Mouse (Mus musculus) liver, embryonic 12.5 days (tissue): ENCODE measurements around the gene Med17. TPM values are rescaled to one million over a fixed set of nuclear protein-coding genes. Genes with fewer than 3 reads are reported as not detected.

Experiments used
- ATAC-seq: fragments of 200-750 bp; cut with Nextera tagmentation; 2 replicates; pipeline ENCODE4 v1.8.0; 2017; ENCODE audit warnings: moderate number of reproducible peaks, mild to moderate bottlenecking, moderate library complexity
- H3K27ac ChIP-seq: fragments of 300-500 bp; sonication (generic); 2 replicates; pipeline ENCODE4 v1.5.1; 2016; ENCODE audit warnings: mild to moderate bottlenecking
- H3K27me3 ChIP-seq: fragments of 300-500 bp; sonication (generic); replicated peaks from 2 replicates; pipeline ENCODE4 v1.6.1; 2016; ENCODE audit warnings: mild to moderate bottlenecking, moderate library complexity
- H3K36me3 ChIP-seq: fragments of 300-500 bp; sonication (generic); 2 replicates; pipeline ENCODE4 v1.6.1; 2016; ENCODE audit warnings: mild to moderate bottlenecking, moderate library complexity
- H3K4me1 ChIP-seq: fragments of 300-500 bp; sonication (generic); 2 replicates; pipeline ENCODE4 v1.6.1; 2016
- H3K4me2 ChIP-seq: fragments of 300-500 bp; sonication (generic); 2 replicates; pipeline ENCODE4 v1.6.1; 2016; ENCODE audit warnings: mild to moderate bottlenecking, moderate library complexity
- H3K4me3 ChIP-seq: fragments of 300-500 bp; sonication (generic); 2 replicates; pipeline ENCODE4 v1.5.1; 2016; ENCODE audit warnings: mild to moderate bottlenecking, moderate library complexity
- H3K9ac ChIP-seq: fragments of 300-500 bp; sonication (generic); 2 replicates; pipeline ENCODE4 v1.6.1; 2016; ENCODE audit warnings: mild to moderate bottlenecking, moderate library complexity
- H3K9me3 ChIP-seq: fragments of 300-500 bp; sonication (generic); replicated peaks from 2 replicates; pipeline ENCODE4 v1.6.1; 2016; ENCODE audit warnings: mild to moderate bottlenecking, moderate library complexity
- WGBS: fragments of 180-500 bp; shearing (Covaris S2); methylation state at CpG from one replicate; pipeline ENCODE4 v1.1.7; 2016; ENCODE audit not compliant: insufficient replicate concordance; 5-methylcytosine and 5-hydroxymethylcytosine counted together
- microRNA-seq: library from miRNA; unstranded; fragments of <30 nt; microRNA quantifications from one replicate; pipeline ENCODE4, GENCODE M21; 2017
- polyA plus RNA-seq: library from polyadenylated mRNA; unstranded; fragments of >200 nt; fragmentation: Nextera tagmentation; extraction: Ambion mirVana; gene quantifications from 2 replicates; pipeline ENCODE4 v1.2.1, GENCODE M21; 2016

Gene Med17
- polyA plus RNA-seq, 1 experiment from 2014 or later = 29.2 TPM

GRCm38 (mm10) chr9:15213695-15214094 lies 66.0 kb downstream of the Med17 start:
- no peak overlapping the region for H3K9ac ChIP-seq
- H3K9me3 ChIP-seq = no peaks in the 10 kb centered on the region
- H3K36me3 ChIP-seq = no peaks in the 10 kb centered on the region
- no peak overlapping the region for H3K27ac ChIP-seq
- no peak overlapping the region for H3K4me2 ChIP-seq
- H3K27me3 ChIP-seq = no peaks in the 10 kb centered on the region
- no peaks in the 10 kb centered on the region for H3K4me1 ChIP-seq
- H3K4me3 ChIP-seq = no peak overlapping the region
- no peak for ATAC-seq
- WGBS = 42% methylated on average over 1 of the region's 1 CpGs

GRCm38 (mm10) chr9:15211876-15212275 lies 67.9 kb downstream of the Med17 start:
- no peaks in the 10 kb centered on the region for H3K36me3 ChIP-seq
- no peak overlapping the region for H3K4me2 ChIP-seq
- 63% methylated on average over 3 of the region's 3 CpGs for WGBS
- no peaks in the 10 kb centered on the region for H3K4me1 ChIP-seq
- no peak overlapping the region for H3K4me3 ChIP-seq
- no peaks in the 10 kb centered on the region for H3K27me3 ChIP-seq
- ATAC-seq = no peak
- H3K9ac ChIP-seq = no peak overlapping the region
- H3K9me3 ChIP-seq = no peaks in the 10 kb centered on the region
- no peak overlapping the region for H3K27ac ChIP-seq

Small RNAs within 50 kb of the gene (microRNA-seq; reads per million reads assigned to microRNA genes)
- gene Gm49349 (not detected), gene mmu-mir-7650 (not detected)

Other genes with a start within 250 kb of the Med17 start
- gene Panx1, start 234.5 kb downstream of the Med17 start, polyA plus RNA-seq = 13.1 and 14.1 TPM in 2 replicates
- gene Hephl1, start 167.8 kb downstream of the Med17 start, polyA plus RNA-seq = not detected in 2 replicates
- gene Vstm5, start 40.9 kb downstream of the Med17 start, polyA plus RNA-seq = 0.48 and 0.58 TPM in 2 replicates
- 63.5 and 64.6 TPM in 2 replicates for gene Taf1d, start 26.3 kb upstream of the Med17 start, polyA plus RNA-seq
- gene 4931406C07Rik, start 26.5 kb upstream of the Med17 start, polyA plus RNA-seq = 3.8 TPM in 2 replicates
- 13.9 and 14.2 TPM in 2 replicates for gene Cep295, start 77.9 kb upstream of the Med17 start, polyA plus RNA-seq
- gene Smco4, start 213.5 kb upstream of the Med17 start, polyA plus RNA-seq = 1.1 and 1.6 TPM in 2 replicates